Mouse (Mus musculus): ENCODE data around the gene Kcnj10. TPM values are rescaled to one million over a fixed set of nuclear protein-coding genes. Genes with fewer than 3 reads are reported as not detected.

Kcnj10 gene
- total and polyA plus RNA-seq, 3 experiments, result 0.04 to 0.72 TPM; not detected in 1

GRCm38 (mm10) chr1:172376198-172376667 is 35.2 kb downstream of the Kcnj10 start, which contains the start of gene Pigm (continued):
- peak; percentile 72 for TF ChIP-seq ETS1 (IDR thresholded peaks at IDR 0.05; ENCODE audit: low read depth, low read length)
- TF ChIP-seq KAT2A (conservative IDR thresholded peaks at IDR 0.05; ENCODE audit: low read depth, low read length), result peak; percentile 86
- TF ChIP-seq SIN3A (IDR thresholded peaks at IDR 0.05; ENCODE audit: low read length), result peak; percentile 98
- TF ChIP-seq MAZ (IDR thresholded peaks at IDR 0.05; ENCODE audit: low read depth, low read length), result no peak; the same call in 1 of the 2 replicates
- TF ChIP-seq MXI1 (IDR thresholded peaks at IDR 0.05; ENCODE audit: low read depth, low read length), result peak; percentile 72
- peak; percentile 4; the same call in 1 of the 2 replicates for TF ChIP-seq MAX (IDR thresholded peaks at IDR 0.05; ENCODE audit: low read length)
- TF ChIP-seq MYB (IDR thresholded peaks at IDR 0.05; ENCODE audit: low read depth, low read length), result no peak

- peak overlapping the region; percentile 66 to 92 for H3K4me3 ChIP-seq (ENCODE audit: control insufficient read depth in 1 of 2, insufficient read depth in 1 of 2, low read depth in 2 of 2, low read length in 2 of 2)
- peak overlapping the region; percentile 86 for H3K27ac ChIP-seq (ENCODE audit: control insufficient read depth, low read depth, low read length)
- TF ChIP-seq CHD1 (IDR thresholded peaks at IDR 0.05; ENCODE audit: low read depth, low read length) (0 out of 2 replicates have a peak, but pooled peaks have one; percentile 71), ELF1 (IDR thresholded peaks at IDR 0.05; ENCODE audit: low read depth, low read length) (no peak), ZNF384 (IDR thresholded peaks at IDR 0.05; ENCODE audit: low read depth, low read length) (no peak), ZC3H11A (IDR thresholded peaks at IDR 0.05; ENCODE audit: low read depth, low read length) (no peak), USF1 (IDR thresholded peaks at IDR 0.05; ENCODE audit: low read depth, low read length) (peak; percentile 43), SIN3A (IDR thresholded peaks at IDR 0.05; ENCODE audit: low read length) (no peak), UBTF (IDR thresholded peaks at IDR 0.05; ENCODE audit: borderline replicate concordance, insufficient read depth, low read depth, low read length) (peak; percentile 22; the same call in 1 of the 2 replicates), MYC (IDR thresholded peaks at IDR 0.05; ENCODE audit: low read depth, low read length) (0 out of 2 replicates have a peak, but pooled peaks have one; percentile 23), POLR2A (IDR thresholded peaks at IDR 0.05; ENCODE audit: control insufficient read depth in 1 of 2, insufficient read depth in 1 of 2, low read depth in 1 of 2, low read length in 2 of 2, poor library complexity in 1 of 2) (peak in 1 of 2 experiments; percentile 33; a peak in 1 of 4 replicates), MEF2A (IDR thresholded peaks at IDR 0.05; ENCODE audit: extremely low read depth, insufficient replicate concordance, low read depth, low read length, poor library complexity, severe bottlenecking) (no peak), CHD2 (IDR thresholded peaks at IDR 0.05; ENCODE audit: low read length) (no peak), MXI1 (IDR thresholded peaks at IDR 0.05; ENCODE audit: low read depth, low read length) (peak; percentile 28), MAZ (IDR thresholded peaks at IDR 0.05; ENCODE audit: low read depth, low read length) (0 out of 2 replicates have a peak, but pooled peaks have one; percentile 7), BHLHE40 (IDR thresholded peaks at IDR 0.05; ENCODE audit: borderline replicate concordance, low read depth, low read length) (no peak), MAX (IDR thresholded peaks at IDR 0.05; ENCODE audit: low read length) (peak; percentile 56)
- H3K9ac ChIP-seq (ENCODE audit: control insufficient read depth, low read depth, low read length, poor library complexity, severe bottlenecking), result peak overlapping the region; percentile 80
- peak; percentile 61 for DNase-seq (ENCODE audit: low read depth, low spot score)
- peaks cover 43% of the 10 kb centered on the region for H3K79me2 ChIP-seq (ENCODE audit: control insufficient read depth, insufficient read depth, low read length, poor library complexity)
- H3K27me3 ChIP-seq (ENCODE audit: control insufficient read depth in 1 of 2, insufficient read depth in 2 of 2, low read length in 2 of 2), result no peaks in the 10 kb centered on the region
- H3K4me1 ChIP-seq (ENCODE audit: control insufficient read depth in 1 of 2, insufficient read depth in 2 of 2, low read length in 2 of 2), result peaks cover 10 to 14% of the 10 kb centered on the region in 2 experiments
- H3K36me3 ChIP-seq (ENCODE audit: control insufficient read depth in 1 of 2, insufficient read depth in 2 of 2, low read length in 2 of 2), result peaks cover 2 to 37% of the 10 kb centered on the region in 2 experiments; a peak in 2 of 4 replicates
- H3K9me3 ChIP-seq (replicated peaks; ENCODE audit: insufficient read depth, low read length), result no peaks in the 10 kb centered on the region
These were observed 35.9 kb downstream of the Kcnj10 start for GRCm38 (mm10) chr1:172376758-172377458.
